Mouse (Mus musculus) erythroid progenitor cell, adult 5-6 weeks (primary cell): Measurements from ENCODE around the gene Fam19a1. TPM values are rescaled to one million over a fixed set of nuclear protein-coding genes. Genes with fewer than 3 reads are reported as not detected.

Source experiments
- ATAC-seq: replicated peaks from 2 replicates; pipeline ENCODE4 v1.8.0; 2016; ENCODE audit warnings: moderate number of reproducible peaks, mild to moderate bottlenecking, moderate TSS enrichment, inconsistent platforms; ENCODE audit not compliant: poor library complexity, low FRiP score, severe bottlenecking
- total RNA-seq, 2 experiments: library from RNA; stranded (forward) in 1 of 2; stranded (reverse) in 1 of 2; fragments of 150-400 nt in 1 of 2; fragments of 186-747, 209-891 nt in 1 of 2; gene quantifications; 2 replicates each; pipeline versions ENCODE4 v1.2.3 to v1.2.4; 2015 to 2017; ENCODE audit warnings: low replicate concordance in 2 of 2

Gene Fam19a1
- total RNA-seq, 2 experiments from 2014 or later, result not detected

GRCm38 (mm10) chr6:96420515-96420914 lies 307.6 kb downstream of the Fam19a1 start:
- ATAC-seq, result no peak

DNA sequence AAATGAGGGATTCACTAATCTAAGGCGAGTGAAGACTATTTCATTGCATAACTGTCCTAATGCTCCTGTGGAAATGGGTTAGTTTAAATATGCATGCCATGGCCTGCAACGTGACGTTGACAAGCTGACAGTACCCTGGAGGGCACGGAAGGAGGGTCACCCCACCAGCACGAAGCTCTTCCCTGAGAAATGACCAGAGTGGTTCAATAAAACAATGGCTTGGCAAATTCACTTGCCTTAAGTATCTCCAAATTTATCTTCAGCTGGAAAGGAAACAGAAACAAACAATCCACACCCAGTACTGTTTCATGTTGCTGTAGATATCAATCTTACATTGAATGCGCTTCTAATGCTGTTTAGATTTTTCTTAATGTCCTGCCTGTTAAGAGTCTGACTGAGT lies 316.4 kb downstream of the Fam19a1 start:
- no peak for ATAC-seq

- ATAC-seq, result no peak
Observed at GRCm38 (mm10) chr6:96432397-96432796, 319.4 kb downstream of the Fam19a1 start.

DNA sequence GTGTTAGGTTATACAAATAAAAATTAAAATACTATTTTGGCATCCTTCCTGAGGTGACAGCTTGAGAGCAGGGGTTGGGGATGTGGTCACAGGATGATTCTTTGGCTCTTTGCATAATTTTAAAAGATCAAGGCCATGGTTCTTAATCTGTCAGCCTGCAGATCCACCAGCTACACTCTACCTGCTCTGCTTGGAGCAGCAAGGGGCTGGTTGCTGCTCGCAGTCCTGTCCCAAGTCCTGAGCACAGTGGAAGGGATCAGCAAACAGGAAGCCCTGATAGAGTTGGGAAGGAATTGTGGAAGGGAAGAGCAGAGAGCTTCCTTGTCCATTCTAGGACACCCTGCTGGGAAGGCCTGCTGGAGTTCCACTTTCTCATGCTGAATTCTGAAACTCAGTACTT lies 320.9 kb downstream of the Fam19a1 start:
- no peak for ATAC-seq

GRCm38 (mm10) chr6:96435545-96435944 lies 322.6 kb downstream of the Fam19a1 start:
- no peak for ATAC-seq

DNA sequence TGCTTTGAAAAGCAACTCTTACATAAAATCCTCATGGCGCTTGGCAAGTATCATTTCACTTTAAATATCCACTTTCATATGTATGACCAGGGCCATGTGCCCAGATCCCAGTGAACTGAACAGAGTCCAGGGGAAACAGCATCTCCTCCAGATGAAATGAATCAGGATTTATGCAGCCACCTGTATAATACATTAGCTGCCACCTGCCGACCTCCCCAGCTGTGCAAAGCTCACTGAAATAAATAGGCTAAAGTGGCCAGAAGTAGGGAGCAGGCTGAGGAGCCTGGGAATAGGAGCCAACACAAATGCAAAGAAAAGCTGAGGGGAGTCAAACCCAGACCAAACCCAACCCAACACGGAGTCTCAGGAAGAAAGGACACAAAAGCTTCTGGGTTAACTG lies 324.9 kb downstream of the Fam19a1 start:
- no peak for ATAC-seq

- no peak for ATAC-seq
Observed at GRCm38 (mm10) chr6:96439419-96439818, 326.5 kb downstream of the Fam19a1 start.

DNA sequence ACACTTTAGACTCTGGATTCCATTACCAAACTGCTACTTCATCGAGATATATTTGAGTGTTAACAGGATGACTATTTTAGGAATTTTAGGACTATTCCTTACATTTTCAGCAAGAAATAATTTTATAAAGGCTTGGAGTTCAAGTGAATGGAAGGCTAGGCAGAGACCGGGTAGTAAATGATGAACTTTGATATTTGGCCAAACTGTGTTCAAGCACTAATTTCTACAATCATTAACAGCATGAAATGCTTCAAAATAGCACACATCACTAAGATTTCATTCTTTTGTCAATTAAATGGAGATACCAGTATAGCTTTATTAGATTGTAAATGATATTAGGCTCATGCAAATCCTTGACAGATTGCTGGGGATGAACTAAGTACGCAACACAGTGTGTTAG lies 329.0 kb downstream of the Fam19a1 start:
- no peak for ATAC-seq

GRCm38 (mm10) chr6:96447466-96447865 lies 334.5 kb downstream of the Fam19a1 start:
- no peak for ATAC-seq

DNA sequence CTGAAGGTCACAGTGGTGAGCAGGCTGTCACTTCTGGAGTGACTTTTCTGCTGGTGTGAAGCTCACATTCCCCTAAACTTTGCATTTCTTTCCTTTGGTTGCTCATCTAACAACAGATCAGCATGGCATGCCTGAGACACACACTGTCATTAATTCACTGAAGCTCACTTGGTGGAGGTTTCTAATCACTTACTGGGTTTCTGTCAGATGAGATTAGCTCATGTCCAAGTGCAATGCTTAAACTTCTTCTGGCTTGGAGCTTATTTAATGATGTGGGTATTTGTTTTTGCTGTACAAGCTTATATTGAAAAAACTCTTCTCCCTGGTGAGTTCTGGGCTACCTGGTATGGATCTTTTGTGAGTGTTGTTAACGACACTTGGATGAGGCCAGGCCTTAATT lies 343.3 kb downstream of the Fam19a1 start:
- ATAC-seq, result no peak

DNA sequence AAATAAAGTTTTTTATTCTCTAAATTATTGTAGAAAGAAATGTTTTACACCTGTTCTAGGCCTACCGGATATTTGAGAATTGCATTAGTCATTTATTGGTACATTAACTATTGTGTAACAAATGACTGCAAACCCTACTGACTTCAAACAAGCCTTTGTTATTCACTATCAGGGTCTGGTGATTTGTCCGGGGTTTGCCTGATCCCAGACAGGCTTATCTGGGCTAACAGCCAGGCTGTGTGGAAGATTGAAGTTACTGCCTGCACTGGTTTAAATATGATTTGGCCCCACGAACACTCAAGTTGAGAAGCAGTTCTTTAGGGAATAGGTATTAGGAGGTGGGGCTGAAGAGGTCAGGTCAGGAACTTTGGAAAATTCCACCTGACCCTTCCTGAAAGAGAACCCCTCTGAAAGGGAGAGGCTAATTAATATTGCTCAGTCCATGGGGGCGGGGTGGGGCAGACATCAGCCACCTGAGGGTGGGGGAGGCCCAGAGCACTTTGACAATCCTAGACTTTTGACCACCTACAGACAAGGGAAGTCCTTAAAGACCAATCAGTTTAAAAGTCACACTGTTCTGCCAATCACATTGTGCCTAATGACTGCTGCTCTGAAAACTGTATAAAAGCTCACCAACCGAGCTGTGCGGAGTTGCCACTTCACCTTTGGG lies 344.8 kb downstream of the Fam19a1 start:
- ATAC-seq, result no peak

DNA sequence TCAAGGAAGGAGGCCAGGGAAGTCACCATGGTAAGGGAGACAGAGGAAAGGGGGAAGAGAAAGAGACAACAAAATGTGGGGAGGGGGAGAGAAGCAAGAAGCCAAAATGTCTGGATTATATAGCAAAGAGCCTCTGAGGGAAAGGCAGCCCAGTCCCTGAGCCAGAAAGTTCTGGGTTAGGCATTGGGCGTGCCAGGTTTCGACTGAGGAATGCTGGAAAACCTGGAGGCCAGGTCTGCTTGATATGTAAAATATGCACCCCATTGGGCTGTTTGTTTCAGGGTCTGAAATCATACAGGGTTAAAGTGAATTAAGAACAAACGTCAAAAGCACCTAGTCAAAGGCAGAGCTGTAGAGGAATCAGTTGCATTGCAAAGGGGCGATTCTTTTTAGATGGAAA lies 346.1 kb downstream of the Fam19a1 start:
- no peak for ATAC-seq

DNA sequence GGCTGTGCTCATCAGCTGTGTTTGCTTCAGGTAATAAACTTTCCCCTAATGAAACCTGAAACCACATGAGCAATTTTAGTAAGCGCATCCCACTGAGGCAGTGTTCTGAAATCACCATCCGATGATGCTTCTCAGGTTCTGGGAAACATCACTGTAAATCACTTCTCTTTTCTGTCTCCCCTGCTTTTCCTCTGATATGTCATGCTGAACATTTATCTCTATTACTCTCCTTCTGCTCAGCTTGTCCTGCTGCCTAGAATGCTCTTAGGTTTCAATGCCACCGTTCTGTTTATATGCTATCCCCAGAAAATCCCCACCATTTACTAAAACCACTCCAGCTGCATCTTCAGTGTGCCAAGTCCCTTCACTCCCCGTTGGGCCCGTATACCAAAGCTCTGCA lies 386.5 kb downstream of the Fam19a1 start:
- no peak for ATAC-seq

DNA sequence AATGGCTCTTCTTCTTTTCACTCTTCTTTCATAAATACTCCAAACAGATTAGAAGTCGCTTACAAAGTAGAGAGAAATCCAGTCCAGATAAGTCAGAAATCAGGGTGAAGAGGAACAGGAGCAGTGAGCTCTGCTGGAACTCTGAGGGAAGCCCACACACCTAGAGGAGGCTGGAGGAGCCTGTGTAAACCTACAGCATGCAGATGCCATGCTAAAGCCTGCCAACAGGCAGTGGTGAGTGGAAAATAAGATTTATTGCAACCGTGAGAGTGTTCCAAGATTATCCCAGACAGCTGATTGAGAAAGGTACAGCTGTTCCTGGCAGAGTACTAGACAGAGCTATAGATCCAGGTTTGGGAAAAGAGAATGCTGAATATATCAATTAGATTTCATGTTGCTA lies 428.6 kb downstream of the Fam19a1 start:
- no peak for ATAC-seq

- ATAC-seq, result no peak
Observed at GRCm38 (mm10) chr6:96544832-96545231, 431.9 kb downstream of the Fam19a1 start.

DNA sequence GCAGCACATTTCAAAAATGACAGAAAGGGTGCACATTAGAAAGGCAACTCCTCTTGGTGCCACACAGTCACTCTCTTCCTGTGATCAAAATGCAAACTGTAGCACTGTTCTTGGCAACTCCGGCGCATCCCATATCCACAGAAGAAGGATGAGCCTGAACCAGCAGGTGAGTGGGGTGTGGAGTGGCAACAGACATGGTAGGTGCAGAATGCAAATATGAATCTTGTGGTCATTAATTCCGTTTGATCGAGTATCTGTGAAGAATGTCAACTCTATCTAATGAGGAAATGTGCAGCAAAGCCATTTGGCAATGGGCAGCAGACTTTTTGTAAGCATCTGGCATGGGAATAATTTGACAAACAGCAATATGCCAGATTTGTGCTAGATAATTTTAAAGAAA lies 437.5 kb downstream of the Fam19a1 start:
- ATAC-seq, result no peak

GRCm38 (mm10) chr6:96578649-96579048 lies 465.7 kb downstream of the Fam19a1 start:
- no peak for ATAC-seq

- no peak for ATAC-seq
Observed at GRCm38 (mm10) chr6:96580726-96581125, 467.8 kb downstream of the Fam19a1 start.

DNA sequence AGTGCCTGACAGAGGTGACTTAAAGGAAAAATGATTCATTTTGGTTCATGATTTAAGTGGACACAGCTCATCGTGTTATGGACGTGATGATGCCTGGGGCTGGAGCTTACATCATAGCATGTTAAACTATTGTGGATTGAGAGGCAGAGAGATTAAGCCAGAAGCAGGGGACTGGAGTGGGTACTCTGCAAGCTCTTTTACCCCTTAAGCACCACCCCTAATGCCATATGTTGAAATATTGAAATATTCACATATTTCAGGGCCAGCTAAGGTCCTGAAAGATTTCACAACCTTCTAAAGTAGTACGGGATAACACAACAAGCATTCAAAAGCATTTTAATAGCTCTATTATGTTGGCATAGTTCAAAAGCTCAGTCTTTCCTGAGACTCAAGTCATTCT lies 468.2 kb downstream of the Fam19a1 start:
- ATAC-seq, result no peak

- ATAC-seq, result no peak
Observed at GRCm38 (mm10) chr6:96587427-96587826, 474.5 kb downstream of the Fam19a1 start.

GRCm38 (mm10) chr6:96593031-96593430 lies 480.1 kb downstream of the Fam19a1 start:
- ATAC-seq, result no peak

- ATAC-seq, result no peak
Observed at GRCm38 (mm10) chr6:96595201-96595600, 482.2 kb downstream of the Fam19a1 start.
